Mouse (Mus musculus) small intestine, adult 2 months (tissue): ENCODE results near the gene Mast4.

Experiments used
- CTCF ChIP-seq: fragments of 200-500 bp; IDR thresholded peaks from 2 replicates; pipeline ENCODE4 v1.5.1; 2012; ENCODE audit warnings: low read depth, mild to moderate bottlenecking, control low read depth, inconsistent platforms, low read length, moderate library complexity, mixed read lengths; ENCODE audit not compliant: insufficient replicate concordance, insufficient read length; ENCODE audit errors: extremely low read depth
- POLR2A ChIP-seq: fragments of 200-500 bp; IDR thresholded peaks from 2 replicates; pipeline ENCODE4 v1.6.1; 2012; ENCODE audit warnings: low read depth, mild to moderate bottlenecking, control low read depth, inconsistent platforms, low read length, moderate library complexity

DNA sequence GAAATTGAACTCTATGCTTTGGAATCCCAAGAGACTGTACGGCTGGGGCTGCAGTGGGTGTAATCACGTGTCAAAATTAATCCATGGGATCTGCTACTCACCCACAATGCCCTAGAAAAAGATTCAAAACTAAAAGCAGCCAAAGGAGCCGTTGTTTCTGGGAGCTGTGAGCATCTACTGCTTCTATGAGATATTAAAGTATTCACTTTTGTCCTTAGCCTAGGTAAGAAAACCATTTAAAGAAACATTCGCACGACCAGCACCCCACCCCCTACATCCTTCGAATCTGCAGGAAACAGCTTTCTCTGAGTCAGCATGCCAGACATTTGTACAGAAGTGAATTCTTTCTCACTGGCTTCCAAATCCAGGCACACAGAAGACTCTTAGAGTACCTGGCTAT, 122.3 kb downstream of the Mast4 start:
- no peak for TF ChIP-seq CTCF
- no peak for TF ChIP-seq POLR2A
